Mouse (Mus musculus): Measurements from ENCODE around the gene Eif2d. TPM values are rescaled to one million over a fixed set of nuclear protein-coding genes. Genes with fewer than 3 reads are reported as not detected.

The Eif2d gene
- polyA plus RNA-seq (2014; fragmentation: Illumina TruSeq; extraction: RNeasy Lipid Tissue Mini Kit (QIAGEN cat#74804); ENCODE audit: low read depth, low replicate concordance) = 23.8 TPM

GRCm38 (mm10) chr1:131153018-131153629 lies at the start of gene Eif2d:
Gene Eif2d (plus strand): TSS chr1:131153181.

DNA sequence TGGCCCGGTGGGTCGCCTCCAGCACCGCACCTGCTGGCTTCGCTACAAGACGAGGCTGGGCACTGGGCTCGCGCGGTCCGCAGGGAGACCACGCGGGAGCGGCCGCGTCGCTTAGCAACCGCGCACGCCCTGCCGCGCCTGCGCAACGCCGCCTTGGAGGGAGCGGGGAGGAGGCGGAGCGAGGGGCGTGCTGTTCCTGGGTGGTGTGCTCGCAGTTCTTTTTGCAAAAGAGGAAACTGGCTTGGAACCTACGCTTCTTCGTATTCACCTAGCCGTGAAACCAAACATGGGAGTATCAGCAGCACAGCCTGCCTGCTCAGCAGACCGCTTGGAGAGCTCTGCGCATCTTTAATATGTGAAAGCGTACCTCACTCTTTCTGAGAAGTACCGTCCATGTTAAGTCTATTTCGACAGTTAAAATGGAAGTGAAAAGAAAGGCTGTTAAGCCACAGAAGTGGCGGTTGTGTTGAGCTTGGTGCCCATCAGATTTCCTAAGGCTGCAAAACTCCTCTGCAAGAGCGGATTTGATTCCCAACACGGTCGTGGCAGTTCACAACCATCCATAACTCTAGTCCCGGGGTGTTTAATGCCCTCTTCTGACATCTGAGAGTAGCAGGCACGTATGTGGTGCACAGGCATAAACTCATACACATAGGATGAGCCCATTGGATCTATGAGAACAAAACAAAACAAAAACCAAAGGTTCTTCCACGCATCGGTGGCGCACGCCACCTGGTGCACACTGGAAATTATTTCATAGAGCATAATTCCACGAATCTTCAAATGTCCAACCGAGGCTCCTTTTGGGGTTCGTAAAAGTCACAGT lies 14.6 kb upstream of the Eif2d start, which contains the start of gene Dyrk3:
Gene Dyrk3, minus strand, starts transcription at position 150 of the 826 bp plus-strand sequence.

Other genes starting within 250 kb of the Eif2d start
- not detected for gene Il20, start 241.7 kb upstream of the Eif2d start, polyA plus RNA-seq (2014; fragmentation: Illumina TruSeq; extraction: RNeasy Lipid Tissue Mini Kit (QIAGEN cat#74804); ENCODE audit: low read depth, low replicate concordance)
- not detected for gene Il19, start 213.1 kb upstream of the Eif2d start, polyA plus RNA-seq (2014; fragmentation: Illumina TruSeq; extraction: RNeasy Lipid Tissue Mini Kit (QIAGEN cat#74804); ENCODE audit: low read depth, low replicate concordance)
- gene Il10, start 133.3 kb upstream of the Eif2d start, polyA plus RNA-seq (2014; fragmentation: Illumina TruSeq; extraction: RNeasy Lipid Tissue Mini Kit (QIAGEN cat#74804); ENCODE audit: low read depth, low replicate concordance) = 0.69 TPM
- 25.1 TPM for gene Mapkapk2, start 55.4 kb upstream of the Eif2d start, polyA plus RNA-seq (2014; fragmentation: Illumina TruSeq; extraction: RNeasy Lipid Tissue Mini Kit (QIAGEN cat#74804); ENCODE audit: low read depth, low replicate concordance)
- 0.47 TPM for gene Dyrk3, start 14.8 kb upstream of the Eif2d start, polyA plus RNA-seq (2014; fragmentation: Illumina TruSeq; extraction: RNeasy Lipid Tissue Mini Kit (QIAGEN cat#74804); ENCODE audit: low read depth, low replicate concordance)
- gene Rassf5, start 92.1 kb downstream of the Eif2d start, polyA plus RNA-seq (2014; fragmentation: Illumina TruSeq; extraction: RNeasy Lipid Tissue Mini Kit (QIAGEN cat#74804); ENCODE audit: low read depth, low replicate concordance) = 4.7 TPM
- gene Ikbke, start 126.4 kb downstream of the Eif2d start, polyA plus RNA-seq (2014; fragmentation: Illumina TruSeq; extraction: RNeasy Lipid Tissue Mini Kit (QIAGEN cat#74804); ENCODE audit: low read depth, low replicate concordance) = 31.4 TPM

Measured in sigmoid colon, adult 10 weeks (tissue).